Mouse (Mus musculus): ENCODE measurements at regions not wholly inside any gene's neighbourhood (a gene's known extent, or its start where the extent isn't known, plus 50 kb on each side); places are given as distances from the start of the nearest gene placed in this dataset.

DNA sequence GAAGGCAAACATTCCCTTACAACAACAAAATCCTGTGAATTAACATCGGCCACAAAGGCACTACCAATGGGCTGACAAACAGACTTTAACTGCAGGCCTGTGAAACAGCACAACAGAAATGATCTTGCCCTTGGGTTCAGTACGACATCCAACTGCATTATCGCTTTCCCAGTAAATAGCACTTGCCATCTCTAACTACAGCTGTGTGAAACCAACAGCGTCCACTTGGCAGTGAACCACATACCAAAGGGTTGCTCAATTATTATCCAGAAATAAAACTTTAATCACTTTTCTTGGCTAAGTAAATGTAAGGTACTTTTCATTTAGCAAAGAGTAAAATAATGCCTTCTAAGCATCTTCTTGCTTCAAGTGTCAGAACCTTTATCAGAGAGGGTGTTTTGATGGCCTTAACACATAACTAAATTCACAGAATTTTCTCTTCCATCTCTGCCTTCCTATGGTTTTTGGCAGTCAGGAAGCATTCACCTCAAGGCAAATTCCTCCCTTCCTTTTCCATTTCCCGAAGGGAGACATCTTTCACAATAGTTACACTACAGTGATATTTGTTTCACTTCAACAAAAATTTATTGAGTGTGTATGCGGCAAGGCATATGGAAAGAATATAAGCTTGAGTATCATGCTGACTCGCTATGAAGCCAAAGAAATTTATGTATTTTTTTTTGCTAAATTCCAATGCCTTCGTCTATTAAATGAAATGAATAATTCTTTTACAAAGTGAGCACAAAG lies 178.9 kb upstream of the Mpdz start:
- no peak for TF ChIP-seq CTCF (IDR thresholded peaks at IDR 0.05; ENCODE audit: low read depth, low read length)
- TF ChIP-seq POLR2A (IDR thresholded peaks at IDR 0.05; ENCODE audit: extremely low read depth, insufficient read depth, low read length) = no peak

Measured in liver, adult 2 months (tissue).